In the genomic region with DNA sequence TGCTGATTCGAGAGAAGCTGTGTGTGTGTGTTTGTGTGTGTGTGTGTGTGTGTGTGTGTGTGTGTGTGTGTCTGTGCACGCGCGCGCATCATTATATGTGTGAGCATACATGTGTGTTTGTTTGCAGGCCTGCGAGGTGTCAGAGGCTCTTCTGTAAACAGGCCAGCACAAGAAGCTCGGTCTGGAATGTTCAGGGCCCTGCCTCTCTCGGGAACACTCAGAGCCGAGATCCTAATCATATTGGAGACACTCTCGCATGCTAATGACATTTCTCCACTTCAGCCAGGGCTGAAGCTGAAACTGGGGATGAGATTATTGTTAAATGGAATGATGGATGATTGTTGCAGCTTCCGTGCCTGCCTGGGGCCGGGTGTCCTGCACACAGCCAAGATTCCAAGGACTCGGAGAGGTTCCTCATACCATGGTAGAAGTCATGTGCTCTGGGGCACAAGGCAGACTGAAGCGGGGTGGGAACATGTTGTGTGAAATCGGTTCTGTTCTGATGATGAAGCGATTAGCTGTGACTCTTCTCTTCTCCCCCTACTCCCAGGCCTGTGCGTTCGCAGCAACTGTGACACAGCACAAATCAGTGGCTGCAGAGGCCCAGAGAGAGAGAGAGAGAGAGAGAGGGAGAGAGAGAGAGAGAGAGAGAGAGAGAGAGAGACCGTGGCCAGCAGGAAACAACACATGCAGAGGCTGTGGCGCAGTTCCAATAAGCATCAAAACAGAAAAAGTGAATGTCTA, we compare ENCODE assay signal across 9 mouse cellular contexts.
A peak's percentile ranks its signal among the peaks of the same experiment; 100 is the strongest.
DNase-seq lines count a peak whose midpoint lies in the region; ATAC-seq lines count a peak whose summit lies in the region.
"Had no signal": no experiment of that assay in that cellular context is flagged by ENCODE, and none has a peak within 500 bp of the region (broad histone marks: within the 10 kb centered on the region; RNA-seq: fewer than 3 reads in every experiment).

No protein-coding gene starts in this region.

- no peak overlapping the region for H3K27ac ChIP-seq in hindbrain, embryonic 11.5 days (ENCODE audit: low read depth, low read length)
- no peak overlapping the region; the same call in 1 of the 2 replicates for H3K27ac ChIP-seq in hindbrain, embryonic 10.5 days
- no peak overlapping the region for H3K27ac ChIP-seq in heart, embryonic 15.5 days
- H3K27ac ChIP-seq in midbrain, embryonic 10.5 days (replicated peaks), result peak overlapping the region; percentile 29; the same call in 1 of the 2 replicates
- H3K27ac ChIP-seq: limb, embryonic 12.5 days had no signal

- H3K36me3 ChIP-seq in hindbrain, embryonic 11.5 days (ENCODE audit: control insufficient read depth, insufficient read depth, low read length), result no peaks in the 10 kb centered on the region
- no peaks in the 10 kb centered on the region for H3K36me3 ChIP-seq in hindbrain, embryonic 10.5 days
- H3K36me3 ChIP-seq in heart, embryonic 15.5 days, result no peaks in the 10 kb centered on the region
- no peaks in the 10 kb centered on the region for H3K36me3 ChIP-seq in midbrain, embryonic 10.5 days
- H3K36me3 ChIP-seq: limb, embryonic 12.5 days had no signal

- H3K27me3 ChIP-seq in hindbrain, embryonic 11.5 days (ENCODE audit: control insufficient read depth, insufficient read depth, low read length), result no peaks in the 10 kb centered on the region
- no peaks in the 10 kb centered on the region for H3K27me3 ChIP-seq in hindbrain, embryonic 10.5 days (ENCODE audit: insufficient read depth, poor library complexity, severe bottlenecking)
- H3K27me3 ChIP-seq in heart, embryonic 15.5 days, result no peaks in the 10 kb centered on the region
- no peaks in the 10 kb centered on the region for H3K27me3 ChIP-seq in midbrain, embryonic 10.5 days (ENCODE audit: low read depth, poor library complexity, severe bottlenecking)
- H3K27me3 ChIP-seq: limb, embryonic 12.5 days had no signal

- DNase-seq in hindbrain, embryonic 11.5 days (ENCODE audit: low spot score), result peak; percentile 10
- DNase-seq in hindbrain, embryonic 10.5 days (ENCODE audit: low spot score), result no peak
- DNase-seq in brain, adult 2 months (ENCODE audit: low read depth, low spot score), result peak; percentile 37
- no peak for DNase-seq in midbrain, embryonic 10.5 days (ENCODE audit: low spot score)
- no peak for DNase-seq in ovary, adult 18-20 months (ENCODE audit: low spot score)
- DNase-seq in retina, postnatal 1 day, result no peak

- no peak overlapping the region for H3K4me3 ChIP-seq in hindbrain, embryonic 11.5 days (ENCODE audit: low read depth, low read length)
- no peak overlapping the region for H3K4me3 ChIP-seq in hindbrain, embryonic 10.5 days
- no peak overlapping the region for H3K4me3 ChIP-seq in heart, embryonic 15.5 days
- H3K4me3 ChIP-seq in midbrain, embryonic 10.5 days, result no peak overlapping the region
- H3K4me3 ChIP-seq: limb, embryonic 12.5 days had no signal

- ATAC-seq in hindbrain, embryonic 11.5 days (ENCODE audit: low FRiP score), result peak; percentile 53
- 0 out of 2 replicates have a peak, but pooled peaks have one; percentile 47 for ATAC-seq in heart, embryonic 15.5 days (replicated peaks; ENCODE audit: insufficient number of reproducible peaks, insufficient read depth, low FRiP score, low read depth)
- no peak for ATAC-seq in monocyte, adult 5-6 weeks (replicated peaks; ENCODE audit: insufficient number of reproducible peaks, low FRiP score, low TSS enrichment, poor library complexity, severe bottlenecking)

- no peak overlapping the region for H3K4me2 ChIP-seq in hindbrain, embryonic 11.5 days (replicated peaks; ENCODE audit: low read depth, low read length)
- peak overlapping the region; percentile 16; the same call in 1 of the 2 replicates for H3K4me2 ChIP-seq in heart, embryonic 15.5 days
- H3K4me2 ChIP-seq: limb, embryonic 12.5 days had no signal

- H3K9ac ChIP-seq in hindbrain, embryonic 11.5 days (ENCODE audit: low read depth, low read length), result no peak overlapping the region
- H3K9ac ChIP-seq in heart, embryonic 15.5 days, result no peak overlapping the region
- H3K9ac ChIP-seq: limb, embryonic 12.5 days had no signal

- no peaks in the 10 kb centered on the region for H3K9me3 ChIP-seq in hindbrain, embryonic 11.5 days (ENCODE audit: control insufficient read depth, low read length)
- H3K9me3 ChIP-seq in hindbrain, embryonic 10.5 days, result no peaks in the 10 kb centered on the region
- no peaks in the 10 kb centered on the region for H3K9me3 ChIP-seq in heart, embryonic 15.5 days (replicated peaks)
- no peaks in the 10 kb centered on the region for H3K9me3 ChIP-seq in midbrain, embryonic 10.5 days (replicated peaks)
- H3K9me3 ChIP-seq: limb, embryonic 12.5 days had no signal

- 72% methylated on average over 20 of the region's 20 CpGs for WGBS in hindbrain, embryonic 11.5 days
- 79% methylated on average over 20 of the region's 20 CpGs for WGBS in hindbrain, embryonic 10.5 days
- 48% methylated on average over 20 of the region's 20 CpGs for WGBS in heart, embryonic 15.5 days
- WGBS in midbrain, embryonic 10.5 days, result 82% methylated on average over 20 of the region's 20 CpGs

- no peaks in the 10 kb centered on the region for H3K4me1 ChIP-seq in hindbrain, embryonic 11.5 days (replicated peaks; ENCODE audit: control insufficient read depth, insufficient read depth, low read length)
- no peaks in the 10 kb centered on the region; the same call in 1 of the 2 replicates for H3K4me1 ChIP-seq in hindbrain, embryonic 10.5 days (replicated peaks)
- peaks cover 11% of the 10 kb centered on the region for H3K4me1 ChIP-seq in heart, embryonic 15.5 days (replicated peaks)
- peaks cover 12% of the 10 kb centered on the region; the same call in 1 of the 2 replicates for H3K4me1 ChIP-seq in midbrain, embryonic 10.5 days
- H3K4me1 ChIP-seq: limb, embryonic 12.5 days had no signal

Comparison
In these comparisons a context has a peak if more than half of its experiments do, and no peak if none do; other contexts are left out.
1. DNase-seq: peak in hindbrain, embryonic 11.5 days (single experiment) and brain, adult 2 months (single experiment); none in hindbrain, embryonic 10.5 days (single experiment), midbrain, embryonic 10.5 days (single experiment), ovary, adult 18-20 months (single experiment) and retina, postnatal 1 day (single experiment).